ENCODE assay signal across 8 mouse cellular contexts in genomic region chr7:92876538-92876937, GRCm38 (mm10). TPM values are rescaled to one million over a fixed set of nuclear protein-coding genes. Genes with fewer than 3 reads are reported as not detected.
DNase-seq lines count a peak whose midpoint lies in the region; ATAC-seq lines count a peak whose summit lies in the region.

No protein-coding gene starts in this region.

- intact Hi-C loops in left cerebral cortex, postnatal 25 days (cut with DNase I), result no loop called here

- peak overlapping the region; percentile 97 for H3K27ac ChIP-seq in liver, embryonic 11.5 days (ENCODE audit: low read depth, low read length)
- peak overlapping the region; percentile 86 for H3K27ac ChIP-seq in embryonic facial prominence, embryonic 12.5 days
- peak overlapping the region; percentile 91 for H3K27ac ChIP-seq in kidney, embryonic 16.5 days (ENCODE audit: low read length)
- H3K27ac ChIP-seq in neural tube, embryonic 13.5 days (replicated peaks), result peak overlapping the region; percentile 98

- H3K4me1 ChIP-seq in liver, embryonic 11.5 days (replicated peaks; ENCODE audit: control insufficient read depth, insufficient read depth, low read length), result peaks cover 27% of the 10 kb centered on the region
- H3K4me1 ChIP-seq in embryonic facial prominence, embryonic 12.5 days, result peaks cover 12% of the 10 kb centered on the region
- H3K4me1 ChIP-seq in kidney, embryonic 16.5 days (ENCODE audit: insufficient read depth, low read length), result peaks cover 10% of the 10 kb centered on the region
- H3K4me1 ChIP-seq in neural tube, embryonic 13.5 days (replicated peaks), result peaks cover 32% of the 10 kb centered on the region

- H3K27me3 ChIP-seq in liver, embryonic 11.5 days (replicated peaks; ENCODE audit: control insufficient read depth, insufficient read depth, low read length), result no peaks in the 10 kb centered on the region
- H3K27me3 ChIP-seq in embryonic facial prominence, embryonic 12.5 days, result no peaks in the 10 kb centered on the region
- no peaks in the 10 kb centered on the region for H3K27me3 ChIP-seq in kidney, embryonic 16.5 days (ENCODE audit: insufficient read depth, low read length)
- no peaks in the 10 kb centered on the region for H3K27me3 ChIP-seq in neural tube, embryonic 13.5 days

- H3K9ac ChIP-seq in liver, embryonic 11.5 days (ENCODE audit: low read depth, low read length), result peak overlapping the region; percentile 91
- H3K9ac ChIP-seq in embryonic facial prominence, embryonic 12.5 days, result peak overlapping the region; percentile 42; the same call in 1 of the 2 replicates
- H3K9ac ChIP-seq in kidney, embryonic 16.5 days (replicated peaks; ENCODE audit: low read length), result peak overlapping the region; percentile 63
- H3K9ac ChIP-seq in neural tube, embryonic 13.5 days, result peak overlapping the region; percentile 85; the same call in 1 of the 2 replicates

- 32% methylated on average over 7 of the region's 7 CpGs for WGBS in liver, embryonic 11.5 days
- WGBS in embryonic facial prominence, embryonic 12.5 days, result 26% methylated on average over 7 of the region's 7 CpGs
- 7% methylated on average over 7 of the region's 7 CpGs for WGBS in kidney, embryonic 16.5 days
- WGBS in neural tube, embryonic 13.5 days, result 37% methylated on average over 7 of the region's 7 CpGs

- peak overlapping the region; percentile 63 for H3K4me3 ChIP-seq in liver, embryonic 11.5 days (ENCODE audit: low read depth, low read length)
- H3K4me3 ChIP-seq in embryonic facial prominence, embryonic 12.5 days, result peak overlapping the region; percentile 29
- H3K4me3 ChIP-seq in kidney, embryonic 16.5 days (ENCODE audit: low read length), result peak overlapping the region; percentile 75
- H3K4me3 ChIP-seq in neural tube, embryonic 13.5 days, result peak overlapping the region; percentile 61

- H3K9me3 ChIP-seq in liver, embryonic 11.5 days (ENCODE audit: control insufficient read depth, low read length), result no peaks in the 10 kb centered on the region
- no peaks in the 10 kb centered on the region for H3K9me3 ChIP-seq in embryonic facial prominence, embryonic 12.5 days
- H3K9me3 ChIP-seq in kidney, embryonic 16.5 days (ENCODE audit: low read length), result no peaks in the 10 kb centered on the region
- no peaks in the 10 kb centered on the region for H3K9me3 ChIP-seq in neural tube, embryonic 13.5 days

- no peak for ATAC-seq in liver, embryonic 11.5 days (replicated peaks; ENCODE audit: low FRiP score)
- ATAC-seq in embryonic facial prominence, embryonic 12.5 days (ENCODE audit: insufficient number of reproducible peaks, insufficient read depth, low FRiP score, low TSS enrichment), result no peak
- ATAC-seq in kidney, embryonic 16.5 days (ENCODE audit: low FRiP score, low TSS enrichment), result no peak
- no peak for ATAC-seq in neural tube, embryonic 13.5 days (ENCODE audit: low read depth)

- H3K36me3 ChIP-seq in liver, embryonic 11.5 days (ENCODE audit: control insufficient read depth, insufficient read depth, low read length), result peaks cover 3% of the 10 kb centered on the region; the same call in 1 of the 2 replicates
- no peaks in the 10 kb centered on the region for H3K36me3 ChIP-seq in embryonic facial prominence, embryonic 12.5 days
- H3K36me3 ChIP-seq in kidney, embryonic 16.5 days (ENCODE audit: insufficient read depth, low read length), result no peaks in the 10 kb centered on the region
- H3K36me3 ChIP-seq in neural tube, embryonic 13.5 days, result no peaks in the 10 kb centered on the region

- H3K4me2 ChIP-seq in liver, embryonic 11.5 days, result peak overlapping the region; percentile 82
- peak overlapping the region; percentile 51 for H3K4me2 ChIP-seq in embryonic facial prominence, embryonic 12.5 days (replicated peaks)
- H3K4me2 ChIP-seq in kidney, embryonic 16.5 days (replicated peaks; ENCODE audit: low read depth, low read length), result peak overlapping the region; percentile 58
- peak overlapping the region; percentile 64 for H3K4me2 ChIP-seq in neural tube, embryonic 13.5 days

- DNase-seq in liver, embryonic 11.5 days (ENCODE audit: low spot score), result no peak
- no peak for DNase-seq in liver
- no peak for DNase-seq in gastrocnemius, adult 18-20 months (ENCODE audit: low spot score)
- DNase-seq in layer of hippocampus, adult 8-10 months (ENCODE audit: low spot score in 2 of 2), result no peak
- DNase-seq in left cerebral cortex, postnatal 25 days (ENCODE audit: low spot score in 2 of 2), result no peak

RNA-seq across cellular contexts. Expression of gene Prcp, which starts 2.3 kb away (rescaled TPM):
- polyA plus RNA-seq in liver, embryonic 11.5 days (2014; fragmentation: Nextera tagmentation; extraction: Ambion mirVana), result 30.1 and 33.6 TPM in 2 replicates
- polyA plus RNA-seq in embryonic facial prominence, embryonic 12.5 days (2016; fragmentation: Nextera tagmentation; extraction: Ambion mirVana), result 26.1 and 26.3 TPM in 2 replicates
- polyA plus RNA-seq in kidney, embryonic 16.5 days (2015; fragmentation: Nextera tagmentation; extraction: Ambion mirVana), result 23.0 TPM in 2 replicates
- polyA plus RNA-seq in neural tube, embryonic 13.5 days (2015; fragmentation: Nextera tagmentation; extraction: Ambion mirVana), result 22.0 and 23.4 TPM in 2 replicates
- 1 to 10 TPM; 2.7 to 3.2 TPM for total RNA-seq in gastrocnemius, adult 18-20 months (2021)
- 10 to 100 TPM in 2 of 4 experiments, 1 to 10 TPM in 2; 6.1 to 13.1 (median 10.2) TPM for total RNA-seq in layer of hippocampus, adult 8-10 months (2022)
- 10 to 100 TPM in 1 of 2 experiments, 1 to 10 TPM in 1; 9.4 to 11.4 TPM for total RNA-seq in left cerebral cortex, postnatal 25 days (2021)

RNA-seq across cellular contexts. Expression of gene Ddias, which starts 2.5 kb away (rescaled TPM):
- polyA plus RNA-seq in liver, embryonic 11.5 days (2014; fragmentation: Nextera tagmentation; extraction: Ambion mirVana), result 21.2 and 21.9 TPM in 2 replicates
- polyA plus RNA-seq in embryonic facial prominence, embryonic 12.5 days (2016; fragmentation: Nextera tagmentation; extraction: Ambion mirVana), result 15.4 and 18.5 TPM in 2 replicates
- polyA plus RNA-seq in kidney, embryonic 16.5 days (2015; fragmentation: Nextera tagmentation; extraction: Ambion mirVana), result 12.0 and 13.4 TPM in 2 replicates
- 4.9 TPM in 2 replicates for polyA plus RNA-seq in neural tube, embryonic 13.5 days (2015; fragmentation: Nextera tagmentation; extraction: Ambion mirVana)
- total RNA-seq in gastrocnemius, adult 18-20 months (2021), result under 1 TPM in 1 of 2 experiments, not detected in 1; 0.07 TPM
- under 1 TPM; 0.31 to 0.78 (median 0.51) TPM for total RNA-seq in layer of hippocampus, adult 8-10 months (2022)
- total RNA-seq in left cerebral cortex, postnatal 25 days (2021), result under 1 TPM; 0.55 to 0.87 TPM
